Mouse (Mus musculus) right cerebral cortex, postnatal 36 days (tissue): Measurements from ENCODE around the gene 4930595D18Rik.

Experiments
- DNase-seq, 2 experiments: peaks; one replicate each; pipeline ENCODE4 v3.0.0; 2022; ENCODE audit warnings: low spot score in 2 of 2, mixed read lengths in 1 of 2

4930595D18Rik gene

DNA sequence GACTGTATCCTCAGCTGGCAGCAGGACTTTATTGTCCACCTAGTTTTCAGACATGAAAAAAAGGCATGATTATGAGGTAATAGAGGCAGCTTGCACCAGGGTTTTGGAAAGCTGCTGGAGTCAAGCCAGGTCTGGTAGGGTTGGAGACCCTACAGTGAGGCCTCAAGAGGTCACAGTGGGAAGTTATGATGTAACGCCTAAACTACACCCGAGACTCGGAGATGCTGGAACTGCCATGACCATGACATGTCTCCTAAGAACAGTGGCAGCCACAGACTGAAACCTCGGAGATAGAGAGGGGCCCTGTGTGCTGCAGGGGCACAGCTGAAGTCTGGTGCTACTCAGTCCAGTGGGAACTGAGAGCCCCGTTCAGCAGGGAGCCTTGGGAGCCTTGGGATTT is at the start of gene 4930595D18Rik:
Gene 4930595D18Rik (minus strand): TSS at position 16 of the 400 bp plus-strand sequence.
- DNase-seq: no peak

DNA sequence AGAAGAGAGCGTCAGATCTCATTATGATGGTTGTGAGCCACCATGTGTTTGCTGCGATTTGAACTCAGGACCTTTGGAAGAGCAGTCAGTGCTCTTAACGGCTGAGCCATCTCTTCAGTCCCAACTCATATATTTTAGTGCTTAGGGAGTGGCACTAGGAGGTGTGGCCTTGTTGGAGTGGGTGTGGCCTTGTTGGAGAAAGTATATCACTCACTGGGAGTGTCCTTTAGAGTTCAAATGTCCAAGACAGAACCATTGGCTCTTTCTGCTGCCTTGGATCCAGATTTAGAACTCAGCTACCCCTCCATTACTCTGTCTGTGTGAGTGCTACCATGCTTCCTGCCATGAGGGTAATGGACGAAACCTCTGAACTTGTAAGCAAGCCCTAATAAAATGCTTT is 49.5 kb upstream of the 4930595D18Rik start:
- DNase-seq: no peak

DNA sequence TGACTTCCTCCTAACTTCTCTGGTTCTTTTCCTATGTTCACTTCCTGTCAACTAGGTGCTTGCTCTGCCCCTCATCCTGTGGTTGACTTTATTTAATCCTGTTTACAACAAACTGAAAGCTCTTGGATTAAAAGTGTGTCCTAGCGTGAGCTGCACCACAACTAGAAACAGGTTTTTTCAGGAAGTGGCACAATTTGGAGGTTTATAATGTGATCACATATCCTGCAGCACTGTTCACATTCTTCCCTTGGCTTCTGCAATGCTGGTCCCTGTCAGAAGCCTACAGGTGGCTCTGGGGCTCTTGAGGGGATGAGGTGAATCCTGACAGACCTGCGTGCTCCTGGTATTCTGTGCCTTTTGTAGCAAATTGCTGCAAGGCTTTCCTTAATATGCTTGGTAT is 46.5 kb upstream of the 4930595D18Rik start:
- no peak for DNase-seq

DNA sequence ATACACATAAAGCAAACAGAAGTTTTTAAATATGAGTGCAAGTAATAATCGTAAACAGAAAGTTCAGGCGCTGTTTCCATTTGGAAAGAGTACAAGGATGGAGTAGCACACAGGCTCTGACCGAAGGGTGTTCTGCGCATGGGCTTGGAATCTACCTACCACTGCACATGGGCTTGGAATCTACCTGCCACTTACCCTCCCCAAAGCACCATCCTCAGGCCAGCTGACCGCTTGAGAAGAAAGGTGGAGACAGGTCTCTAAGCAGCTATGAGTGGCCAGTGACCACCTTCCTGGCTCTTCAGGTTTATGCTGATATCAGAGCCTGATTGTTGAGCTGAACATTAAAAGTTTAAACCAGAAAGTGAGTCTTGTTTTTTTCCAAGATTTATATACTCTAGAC is 44.2 kb upstream of the 4930595D18Rik start:
- no peak for DNase-seq

DNA sequence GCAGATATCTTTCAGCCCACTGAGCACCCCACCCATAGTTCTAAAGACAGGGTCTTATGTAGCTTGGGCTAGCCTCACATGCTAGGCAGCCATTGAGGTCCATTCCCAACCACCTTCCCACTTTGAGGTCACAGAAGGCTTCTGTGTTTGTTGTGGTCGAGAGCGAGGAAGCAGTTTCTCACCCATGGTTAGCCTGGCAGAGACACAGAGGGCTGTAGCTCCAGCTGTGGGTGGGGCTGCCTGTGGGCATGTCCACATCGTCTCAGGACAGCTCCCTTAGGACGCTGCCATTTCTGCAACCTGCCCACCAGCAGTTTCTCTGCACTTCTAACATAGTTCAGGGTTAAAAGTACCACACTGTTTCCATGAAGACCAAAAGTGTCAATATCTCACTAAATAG is 43.1 kb upstream of the 4930595D18Rik start:
- DNase-seq: no peak

DNA sequence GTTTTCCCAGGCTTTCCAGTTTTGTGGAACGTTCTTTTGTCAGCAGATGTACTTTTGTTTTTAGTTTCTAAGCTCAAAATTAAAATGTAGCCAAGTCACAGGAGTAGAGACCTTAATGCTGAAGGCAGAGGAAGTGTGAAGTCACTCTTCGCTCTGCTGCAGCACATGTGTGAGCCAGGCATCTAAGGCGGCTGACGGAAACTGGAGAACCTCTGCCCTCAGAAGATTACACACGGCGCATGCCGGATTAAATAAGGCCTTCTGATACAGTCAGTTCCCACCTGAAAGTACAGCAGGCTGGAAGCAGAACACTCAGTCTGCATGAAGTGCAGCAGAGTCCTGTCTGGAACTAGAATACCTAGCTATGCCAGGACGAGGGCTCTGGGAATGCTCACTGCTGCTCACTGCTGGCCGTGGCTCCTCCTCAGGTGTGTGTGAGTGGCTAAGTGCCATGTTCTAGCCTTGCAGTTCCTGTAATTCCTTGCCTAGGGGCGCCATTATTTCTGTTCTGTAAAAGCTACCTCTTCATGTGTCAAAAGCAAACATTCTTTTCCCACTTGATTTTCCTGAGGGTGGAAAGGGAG is 41.0 kb upstream of the 4930595D18Rik start:
- no peak for DNase-seq

DNA sequence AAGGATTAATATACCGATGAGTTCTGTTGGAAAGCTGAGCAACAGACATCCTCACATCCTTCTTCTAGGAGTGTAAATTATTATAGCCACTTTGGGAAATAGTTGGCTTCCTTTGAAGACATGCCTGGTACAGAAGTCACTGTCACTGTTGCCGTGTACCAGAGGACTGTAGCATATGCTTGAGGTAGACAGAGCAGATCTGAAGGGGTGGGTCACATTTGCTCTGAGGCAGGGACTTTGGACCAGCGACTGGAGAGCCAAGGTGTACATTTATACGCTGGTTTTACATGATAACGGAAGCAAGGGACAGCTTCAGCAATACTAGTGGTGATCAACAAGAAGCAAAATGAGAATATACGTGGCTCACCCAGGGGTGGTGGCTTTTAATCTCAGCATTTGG is 34.6 kb upstream of the 4930595D18Rik start:
- no peak for DNase-seq

DNA sequence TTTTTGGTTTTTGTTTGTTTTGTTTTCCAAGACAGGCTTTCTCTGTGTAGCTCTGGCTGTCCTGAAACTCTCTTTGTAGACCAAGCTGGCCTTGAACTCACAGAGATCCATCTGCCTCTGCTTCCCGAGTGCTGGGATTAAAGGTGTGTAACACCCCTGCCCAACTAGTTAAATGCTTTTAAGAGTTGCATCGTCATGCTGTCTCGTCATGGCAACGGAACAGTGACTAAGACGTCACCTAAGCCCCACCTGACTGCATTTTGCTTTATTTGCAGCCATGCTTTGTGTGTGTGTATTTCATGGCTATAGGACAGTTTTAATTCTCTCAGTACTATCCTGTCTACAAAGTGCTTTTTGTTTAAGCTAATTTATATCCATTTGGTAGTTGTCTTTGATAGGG is 27.4 kb upstream of the 4930595D18Rik start:
- no peak for DNase-seq

DNA sequence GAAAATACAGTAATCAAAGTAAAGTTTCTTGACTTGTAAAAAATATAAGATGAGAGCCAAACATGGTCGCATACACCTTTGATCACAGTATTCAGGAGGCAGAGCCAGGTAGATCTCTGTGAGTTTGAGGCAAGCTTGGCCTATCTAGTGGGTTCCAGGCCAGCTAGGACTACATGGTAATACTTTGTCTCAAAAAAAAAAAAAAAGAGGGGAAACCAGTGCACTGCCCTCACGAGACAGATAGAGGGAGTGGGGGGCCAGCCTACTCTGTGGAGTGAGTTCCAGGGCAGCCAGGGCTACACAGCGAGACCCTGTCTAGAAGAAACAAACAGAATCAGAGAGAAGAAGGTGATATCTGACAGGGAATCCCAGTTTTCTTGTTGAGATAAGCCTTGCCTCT is 23.4 kb upstream of the 4930595D18Rik start:
- no peak for DNase-seq

DNA sequence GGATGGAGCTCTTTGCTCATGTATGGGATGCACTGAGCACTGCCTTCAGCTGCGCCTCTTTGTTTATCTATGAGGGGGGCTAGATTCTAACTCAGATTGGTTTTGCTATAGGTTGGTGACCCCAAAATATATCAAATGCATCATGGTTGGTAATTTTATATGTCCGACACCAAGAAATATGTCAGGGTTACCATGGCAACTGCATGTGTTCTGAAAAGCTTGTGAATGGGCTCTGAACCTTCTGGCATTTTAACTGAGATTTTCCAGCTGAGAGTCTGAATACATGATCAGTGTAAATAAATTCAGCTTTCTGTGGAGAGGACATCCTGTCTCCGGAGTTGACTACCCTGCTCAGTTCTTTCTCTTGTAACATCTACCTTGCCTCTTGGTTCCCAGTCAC is 19.7 kb upstream of the 4930595D18Rik start:
- peak in 1 of 2 experiments; percentile 16 for DNase-seq

DNA sequence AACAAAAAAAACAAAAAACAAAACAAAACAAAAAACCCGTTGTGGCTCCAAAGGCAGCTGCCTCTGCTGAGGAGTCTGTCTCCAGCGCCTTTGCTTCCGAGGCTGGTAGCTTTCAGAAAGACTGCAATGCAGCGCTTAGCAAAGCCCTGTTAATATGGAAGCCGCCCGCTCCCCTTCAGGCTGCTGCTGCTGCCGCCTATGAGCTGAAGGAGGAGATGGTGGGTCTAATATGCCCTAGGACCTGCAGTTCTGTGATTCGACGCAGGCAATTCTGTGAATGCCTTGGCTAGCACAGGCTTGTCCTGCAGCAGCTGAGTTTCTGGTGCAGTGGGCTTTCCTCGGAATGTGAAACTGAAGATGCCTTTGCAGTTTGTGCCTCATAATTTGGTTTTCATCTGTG is 18.8 kb upstream of the 4930595D18Rik start:
- peak in 1 of 2 experiments; percentile 22 for DNase-seq

DNA sequence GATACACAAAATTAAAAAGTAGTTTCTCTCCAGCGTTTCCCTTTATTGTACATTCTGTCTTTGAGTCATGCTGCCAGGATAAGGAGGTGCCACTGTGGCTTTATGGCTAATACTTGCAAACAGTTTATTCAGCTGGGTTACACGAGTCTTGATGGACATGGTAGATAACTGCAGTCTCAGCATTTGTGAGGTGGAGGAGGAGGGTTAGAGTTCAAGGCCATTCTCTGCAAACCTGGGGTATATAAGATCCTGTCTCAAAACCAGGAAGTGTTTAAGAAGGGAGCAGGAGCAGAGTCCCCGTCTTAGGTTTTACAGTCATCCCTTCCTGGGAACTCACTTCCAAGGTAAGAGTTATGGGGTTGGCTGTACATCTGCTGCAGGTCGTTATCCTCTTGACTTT is 12.3 kb upstream of the 4930595D18Rik start:
- DNase-seq: no peak

DNA sequence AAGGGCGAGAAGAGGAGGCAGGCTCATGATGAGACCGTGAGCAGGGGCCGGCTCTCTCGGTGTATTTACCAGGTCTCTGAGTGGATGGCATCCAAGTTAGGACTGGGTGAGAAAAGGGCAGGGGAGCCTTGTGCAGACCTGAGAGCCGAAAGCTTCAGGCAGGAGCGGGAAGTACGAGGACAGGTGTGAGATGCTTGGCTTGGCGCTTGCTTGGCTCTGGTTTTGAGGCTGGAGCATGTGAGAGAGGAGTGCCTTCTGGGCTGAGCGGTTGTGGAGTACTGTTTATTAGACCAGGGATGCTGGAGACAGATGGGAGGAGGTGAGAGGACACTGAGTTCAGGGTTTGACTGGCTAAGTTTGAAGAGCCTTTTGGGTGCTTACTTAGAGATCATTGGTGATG is 9.0 kb upstream of the 4930595D18Rik start:
- DNase-seq: no peak

DNA sequence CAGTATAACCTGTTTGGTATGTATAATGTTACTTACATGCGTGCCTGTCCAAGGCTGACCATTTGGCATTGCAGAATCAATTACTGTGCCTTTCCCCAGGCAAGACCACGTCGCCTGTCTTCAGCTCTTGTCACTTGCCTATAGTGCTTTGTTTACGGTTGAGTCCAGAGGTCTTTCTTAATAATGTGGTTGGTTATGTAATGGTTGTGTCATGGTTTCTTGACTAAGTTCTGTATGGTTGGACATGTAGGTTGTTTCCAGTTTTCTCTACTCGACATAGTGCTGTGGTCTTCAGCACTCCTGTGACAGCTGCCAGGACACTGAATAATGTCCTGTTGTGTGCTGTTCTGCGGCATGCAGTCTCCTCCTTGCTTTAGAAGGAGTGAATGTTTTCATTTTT is 8.5 kb upstream of the 4930595D18Rik start:
- no peak for DNase-seq

DNA sequence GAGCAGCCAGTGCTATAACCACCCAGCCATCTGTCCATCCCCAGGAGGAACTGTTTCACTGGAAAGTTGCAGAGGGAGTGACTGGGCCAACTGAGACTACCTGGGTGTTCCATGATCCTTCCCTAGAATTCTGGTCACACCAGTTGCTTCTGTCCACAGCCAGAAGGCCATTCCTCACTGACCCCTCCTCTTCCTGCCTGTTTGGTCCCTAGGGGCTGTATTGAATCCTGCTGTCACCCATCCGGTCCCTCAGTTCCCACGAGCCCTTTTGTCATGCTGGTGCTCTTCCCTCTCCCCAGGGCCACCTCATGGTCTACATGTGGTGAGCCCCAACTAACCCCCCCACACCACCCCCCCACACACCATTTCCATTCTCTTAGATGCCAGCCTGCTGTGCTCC is 6.6 kb upstream of the 4930595D18Rik start:
- no peak for DNase-seq

DNA sequence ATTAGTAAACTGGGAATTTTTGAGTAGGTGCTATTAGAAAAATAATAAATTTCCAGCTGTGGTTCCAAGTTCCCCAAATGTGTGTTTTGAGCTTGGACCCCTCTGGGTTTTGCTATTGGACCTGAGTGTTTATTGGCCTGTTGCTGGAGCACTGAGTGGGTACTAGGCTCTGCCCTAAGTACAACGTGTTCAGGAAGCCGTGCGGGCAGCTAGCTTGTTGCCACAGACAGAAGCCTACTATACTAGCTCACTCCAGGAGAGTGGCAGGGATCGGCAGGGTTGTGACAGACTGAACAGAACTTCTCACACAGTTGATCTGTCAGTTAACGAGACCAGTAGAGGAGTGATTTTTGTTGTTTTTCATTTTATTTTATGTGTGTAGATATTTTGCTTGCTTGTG is 6.1 kb upstream of the 4930595D18Rik start:
- DNase-seq: no peak

DNA sequence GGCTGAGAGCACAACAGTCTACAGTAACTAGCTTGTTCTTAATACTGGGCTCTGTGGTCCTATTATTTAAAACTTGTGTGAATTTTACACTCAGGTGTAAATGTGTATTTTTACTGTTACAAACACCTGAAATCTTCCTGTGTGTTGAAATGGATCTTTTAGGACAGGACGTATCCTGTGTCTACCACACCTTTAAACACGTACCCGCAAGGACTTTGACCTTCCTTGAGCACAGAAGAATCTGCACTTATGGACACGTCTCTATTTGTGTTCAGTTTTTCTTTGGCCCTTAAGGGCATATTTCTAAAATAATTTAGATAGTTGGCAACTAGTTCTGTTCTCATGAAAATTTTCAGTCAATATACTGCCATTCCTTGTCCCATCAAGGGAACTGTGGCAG is 4.0 kb upstream of the 4930595D18Rik start:
- no peak for DNase-seq

DNA sequence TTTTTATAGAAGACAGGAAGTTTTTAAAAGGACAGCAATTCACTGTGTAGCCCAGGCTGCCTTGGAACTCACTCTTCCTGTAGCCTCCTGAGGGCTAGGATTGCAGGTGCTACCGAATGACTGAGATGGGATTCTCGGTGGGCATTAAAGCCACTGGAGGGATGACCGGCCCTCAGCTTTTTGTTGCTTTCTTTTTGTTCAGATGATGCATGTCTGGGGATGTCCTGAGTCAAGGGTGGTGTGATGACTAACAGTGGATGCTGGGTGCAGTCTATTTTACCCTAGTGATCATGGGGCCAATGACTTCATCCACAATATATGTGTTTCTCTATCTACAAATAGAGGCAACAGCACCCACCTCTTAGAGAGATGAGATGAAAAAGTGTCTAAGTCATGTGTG is 2.7 kb upstream of the 4930595D18Rik start:
- no peak for DNase-seq

DNA sequence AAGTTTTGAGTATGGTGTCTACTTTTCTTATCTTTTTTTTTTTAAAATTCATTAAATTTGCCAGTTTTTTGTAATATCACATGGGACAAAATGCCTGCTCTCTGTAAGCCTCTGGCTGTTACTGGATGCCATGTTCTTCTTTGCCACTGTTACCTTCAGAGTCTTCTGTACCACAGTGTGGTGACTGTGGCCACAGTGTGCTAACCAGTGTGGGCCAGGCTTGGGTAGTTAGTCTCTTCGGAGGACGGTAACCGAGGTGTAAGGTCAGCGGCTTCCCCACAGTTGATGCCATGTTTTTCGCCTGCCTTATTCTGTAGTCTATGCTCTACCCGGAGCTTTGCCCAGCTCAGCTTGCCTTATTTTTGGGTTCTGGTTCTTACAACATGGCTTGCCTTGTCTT is 1.9 kb downstream of the 4930595D18Rik start:
- DNase-seq: no peak

DNA sequence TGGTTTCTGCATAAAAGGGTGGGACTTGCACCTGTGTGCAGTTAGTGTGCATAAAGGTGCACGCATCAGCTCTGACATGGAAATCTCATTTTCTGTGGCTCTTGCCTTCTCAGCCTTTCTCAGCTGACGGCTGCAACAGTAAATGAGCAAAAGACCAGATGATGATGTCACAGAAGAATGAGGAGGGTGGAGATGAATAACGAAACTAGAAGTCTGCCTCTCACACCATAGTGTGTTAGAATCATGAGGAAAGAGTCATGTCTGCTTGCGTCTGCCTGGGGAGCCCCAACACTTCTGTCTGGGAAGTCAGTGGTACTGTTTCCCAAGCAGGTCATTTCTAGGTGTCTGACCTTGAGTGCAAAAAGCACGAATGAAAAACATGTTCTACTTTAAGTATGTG is 2.4 kb downstream of the 4930595D18Rik start:
- DNase-seq: no peak

DNA sequence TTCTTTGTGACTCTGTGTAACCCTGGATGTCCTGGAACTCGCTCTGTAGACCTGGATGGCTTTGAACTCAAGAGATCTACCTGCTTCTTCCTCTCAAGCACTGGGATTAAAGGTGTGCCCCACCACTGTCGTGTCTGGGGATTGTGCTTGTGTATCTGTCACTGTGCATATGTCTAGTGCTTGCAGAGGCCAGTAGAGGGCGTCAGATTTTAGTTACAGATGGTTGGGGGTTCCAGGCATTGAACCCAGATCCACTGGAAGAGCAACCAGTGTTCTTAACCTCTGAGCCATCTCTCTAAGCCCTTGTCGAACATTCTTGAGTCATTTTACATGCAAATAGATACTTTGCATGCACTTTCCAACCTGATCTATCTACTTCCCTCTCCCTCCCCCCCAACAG is 5.5 kb downstream of the 4930595D18Rik start:
- no peak for DNase-seq

DNA sequence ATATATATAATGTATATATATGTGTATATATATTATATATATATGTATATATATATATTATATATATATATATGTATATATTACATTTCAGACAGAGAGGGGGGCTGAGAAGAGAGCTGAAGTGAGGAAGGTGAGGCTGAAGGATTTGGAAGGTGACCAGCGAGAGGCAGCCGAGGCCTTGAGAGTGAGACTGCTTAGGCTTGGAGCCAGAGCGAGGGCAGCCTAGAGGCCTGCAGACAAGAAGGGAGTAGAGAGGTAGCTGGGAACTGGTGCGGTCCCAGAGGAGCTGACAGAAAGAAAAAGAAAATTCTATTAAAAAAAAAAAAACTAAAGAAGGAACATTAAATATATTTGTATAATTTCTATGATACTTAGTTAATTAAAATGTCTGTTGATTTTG is 15.4 kb downstream of the 4930595D18Rik start:
- no peak for DNase-seq

DNA sequence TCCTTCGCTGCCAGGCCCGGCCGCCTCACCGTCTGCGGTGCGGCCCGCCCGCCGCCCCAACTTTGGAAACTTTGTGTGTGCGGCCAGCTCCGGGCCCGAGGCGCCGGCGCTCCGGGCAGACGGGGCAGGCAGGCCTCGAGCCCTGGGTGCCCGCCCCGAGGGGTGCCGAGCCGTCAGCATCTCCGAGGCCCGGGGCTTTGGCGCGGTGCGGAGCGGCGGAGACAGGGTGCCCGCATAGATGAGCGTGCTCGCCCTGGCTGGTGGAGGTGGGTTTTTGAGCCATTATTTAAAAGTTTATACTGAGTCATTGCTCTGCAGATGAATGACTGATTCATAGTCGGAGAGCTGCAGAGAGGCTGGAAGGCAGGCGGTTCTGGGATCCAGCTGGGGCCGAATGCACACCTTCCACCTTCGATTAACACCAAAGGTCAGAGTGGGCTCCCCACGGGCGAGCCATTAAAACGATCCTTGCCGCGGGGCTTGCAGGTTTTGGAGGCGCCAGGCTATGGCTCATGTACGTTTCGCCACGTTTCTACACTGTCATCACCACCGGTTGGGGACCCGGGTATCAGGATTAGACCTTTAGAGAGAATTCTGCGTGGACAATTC is 17.5 kb downstream of the 4930595D18Rik start:
- DNase-seq: peak in 1 of 2 experiments; percentile 12
